Mouse (Mus musculus) megakaryocyte, embryonic 14.5 days (primary cell): ENCODE measurements around the gene Zfp719.

Experiments
- FLI1 ChIP-seq: IDR thresholded peaks from 2 replicates; pipeline ENCODE4 v1.6.1; 2012; ENCODE audit warnings: low read length, inconsistent platforms, mixed read lengths
- GATA1 ChIP-seq: IDR thresholded peaks from 3 replicates; pipeline ENCODE4 v1.6.1; 2012; ENCODE audit warnings: mixed read lengths, low read length, inconsistent platforms, borderline replicate concordance

GRCm38 (mm10) chr7:43606896-43607742 lies 27.7 kb downstream of the Zfp719 start, which contains the start of gene Zfp819:
- no peak for TF ChIP-seq GATA1
- no peak for TF ChIP-seq FLI1
